Mouse (Mus musculus): ENCODE data around the gene Hist1h1c. TPM values are rescaled to one million over a fixed set of nuclear protein-coding genes. Genes with fewer than 3 reads are reported as not detected.
"Not testable (repeated sequence)": the region's sequence is repeated elsewhere in the genome, so short reads cannot be mapped to it uniquely, and the experiment has no call there.

Gene Hist1h1c
- polyA plus RNA-seq, 1 experiment from 2014 or later: 24.6 TPM

GRCm38 (mm10) chr13:23759916-23760239, 21.3 kb downstream of the Hist1h1c start:
- H3K4me3 ChIP-seq (ENCODE audit: low read depth, low read length): peak overlapping the region; percentile 56; the same call in 1 of the 2 replicates
- peak overlapping the region; percentile 95 for H3K4me2 ChIP-seq
- no peaks in the 10 kb centered on the region for H3K27me3 ChIP-seq (ENCODE audit: control insufficient read depth, insufficient read depth, low read length)
- H3K9me3 ChIP-seq (replicated peaks; ENCODE audit: control insufficient read depth, low read length): no peaks in the 10 kb centered on the region
- peaks cover 19% of the 10 kb centered on the region for H3K4me1 ChIP-seq (ENCODE audit: control insufficient read depth, insufficient read depth, low read length)
- H3K9ac ChIP-seq (ENCODE audit: low read depth, low read length): peak overlapping the region; percentile 77
- ATAC-seq (replicated peaks; ENCODE audit: insufficient number of reproducible peaks, low FRiP score, low TSS enrichment): no peak
- 68% methylated on average over 1 of the region's 1 CpGs for WGBS (ENCODE audit: insufficient replicate concordance)
- no peaks in the 10 kb centered on the region for H3K36me3 ChIP-seq (ENCODE audit: control insufficient read depth, insufficient read depth, low read length)
- peak overlapping the region; percentile 98 for H3K27ac ChIP-seq (ENCODE audit: low read depth, low read length)

- H3K9me3 ChIP-seq (replicated peaks; ENCODE audit: control insufficient read depth, low read length): no peaks in the 10 kb centered on the region
- H3K36me3 ChIP-seq (ENCODE audit: control insufficient read depth, insufficient read depth, low read length): no peaks in the 10 kb centered on the region
- 2% methylated on average over 19 of the region's 27 CpGs for WGBS (ENCODE audit: insufficient replicate concordance)
- H3K4me2 ChIP-seq: peak overlapping the region; percentile 95
- peak overlapping the region; percentile 98 for H3K27ac ChIP-seq (ENCODE audit: low read depth, low read length)
- H3K4me1 ChIP-seq (ENCODE audit: control insufficient read depth, insufficient read depth, low read length): peaks cover 19% of the 10 kb centered on the region
- no peak for ATAC-seq (replicated peaks; ENCODE audit: insufficient number of reproducible peaks, low FRiP score, low TSS enrichment)
- no peaks in the 10 kb centered on the region for H3K27me3 ChIP-seq (ENCODE audit: control insufficient read depth, insufficient read depth, low read length)
- H3K9ac ChIP-seq (ENCODE audit: low read depth, low read length): peak overlapping the region; percentile 77
- H3K4me3 ChIP-seq (ENCODE audit: low read depth, low read length): peak overlapping the region; percentile 56
Measured at GRCm38 (mm10) chr13:23760240-23760971, 21.8 kb downstream of the Hist1h1c start.

- Histone ChIP-seq H3K36me3 (ENCODE audit: control insufficient read depth, insufficient read depth, low read length) (no peaks in the 10 kb centered on the region), H3K27me3 (ENCODE audit: control insufficient read depth, insufficient read depth, low read length) (no peaks in the 10 kb centered on the region), H3K27ac (ENCODE audit: low read depth, low read length) (peak within 1 kb of the TSS; percentile 98), H3K4me2 (peak within 1 kb of the TSS; percentile 95), H3K9ac (ENCODE audit: low read depth, low read length) (peak within 1 kb of the TSS; percentile 81), H3K9me3 (replicated peaks; ENCODE audit: control insufficient read depth, low read length) (no peaks in the 10 kb centered on the region), H3K4me3 (ENCODE audit: low read depth, low read length) (peak within 1 kb of the TSS; percentile 56), H3K4me1 (ENCODE audit: control insufficient read depth, insufficient read depth, low read length) (peaks cover 19% of the 10 kb centered on the region)
- peak; percentile 74 for ATAC-seq (replicated peaks; ENCODE audit: insufficient number of reproducible peaks, low FRiP score, low TSS enrichment)
- WGBS (ENCODE audit: insufficient replicate concordance): under 1% methylated on average over 67 of the region's 72 CpGs
Measured at GRCm38 (mm10) chr13:23760972-23761864, 22.6 kb downstream of the Hist1h1c start, which contains the start of gene Hist1h4a. TSS of gene Hist1h4a (minus strand) at chr13:23761230.

- not testable (repeated sequence) for H3K27me3 ChIP-seq (ENCODE audit: control insufficient read depth, insufficient read depth, low read length); H3K9me3 ChIP-seq (replicated peaks; ENCODE audit: control insufficient read depth, low read length); H3K36me3 ChIP-seq (ENCODE audit: control insufficient read depth, insufficient read depth, low read length)
- ATAC-seq (replicated peaks; ENCODE audit: insufficient number of reproducible peaks, low FRiP score, low TSS enrichment): peak; percentile 49; the same call in 1 of the 2 replicates
- peak within 1 kb of the TSS; percentile 98 for H3K27ac ChIP-seq (ENCODE audit: low read depth, low read length)
- peak within 1 kb of the TSS; percentile 84 for H3K9ac ChIP-seq (ENCODE audit: low read depth, low read length)
- H3K4me2 ChIP-seq: peak within 1 kb of the TSS; percentile 95
- H3K4me1 ChIP-seq (ENCODE audit: control insufficient read depth, insufficient read depth, low read length): peaks cover 19% of the 10 kb centered on the region
- H3K4me3 ChIP-seq (ENCODE audit: low read depth, low read length): peak within 1 kb of the TSS; percentile 56
- WGBS (ENCODE audit: insufficient replicate concordance): under 1% methylated on average over 30 of the region's 52 CpGs
Measured at GRCm38 (mm10) chr13:23761871-23762821, 23.5 kb downstream of the Hist1h1c start, which contains the start of gene Hist1h3a. TSS of gene Hist1h3a (minus strand) at chr13:23762386.

GRCm38 (mm10) chr13:23763242-23763585, 24.6 kb downstream of the Hist1h1c start:
- ATAC-seq (replicated peaks; ENCODE audit: insufficient number of reproducible peaks, low FRiP score, low TSS enrichment): no peak
- no peaks in the 10 kb centered on the region for H3K27me3 ChIP-seq (ENCODE audit: control insufficient read depth, insufficient read depth, low read length)

GRCm38 (mm10) chr13:23763586-23764323, 25.1 kb downstream of the Hist1h1c start, which contains the start of gene Hist1h1a:
TSS of gene Hist1h1a (plus strand) at chr13:23763666.
- peak within 1 kb of the TSS; percentile 95 for H3K4me2 ChIP-seq
- 4% methylated on average over 34 of the region's 34 CpGs for WGBS (ENCODE audit: insufficient replicate concordance)
- ATAC-seq (replicated peaks; ENCODE audit: insufficient number of reproducible peaks, low FRiP score, low TSS enrichment): peak; percentile 60

More at GRCm38 (mm10) chr13:23763242-23763585, 24.6 kb downstream of the Hist1h1c start:
- Histone ChIP-seq H3K4me1 (ENCODE audit: control insufficient read depth, insufficient read depth, low read length) (peaks cover 16% of the 10 kb centered on the region), H3K4me2 (peak overlapping the region; percentile 95), H3K9ac (ENCODE audit: low read depth, low read length) (peak overlapping the region; percentile 84), H3K36me3 (ENCODE audit: control insufficient read depth, insufficient read depth, low read length) (no peaks in the 10 kb centered on the region), H3K9me3 (replicated peaks; ENCODE audit: control insufficient read depth, low read length) (no peaks in the 10 kb centered on the region), H3K4me3 (ENCODE audit: low read depth, low read length) (peak overlapping the region; percentile 56), H3K27ac (ENCODE audit: low read depth, low read length) (peak overlapping the region; percentile 98)
- 2% methylated on average over 10 of the region's 10 CpGs for WGBS (ENCODE audit: insufficient replicate concordance)

GRCm38 (mm10) chr13:23764324-23765171, 25.9 kb downstream of the Hist1h1c start:
- H3K9me3 ChIP-seq (replicated peaks; ENCODE audit: control insufficient read depth, low read length): no peaks in the 10 kb centered on the region
- H3K4me1 ChIP-seq (ENCODE audit: control insufficient read depth, insufficient read depth, low read length): peaks cover 16% of the 10 kb centered on the region
- no peaks in the 10 kb centered on the region for H3K36me3 ChIP-seq (ENCODE audit: control insufficient read depth, insufficient read depth, low read length)
- peak overlapping the region; percentile 98 for H3K27ac ChIP-seq (ENCODE audit: low read depth, low read length)
- ATAC-seq (replicated peaks; ENCODE audit: insufficient number of reproducible peaks, low FRiP score, low TSS enrichment): no peak
- H3K27me3 ChIP-seq (ENCODE audit: control insufficient read depth, insufficient read depth, low read length): no peaks in the 10 kb centered on the region
- H3K9ac ChIP-seq (ENCODE audit: low read depth, low read length): peak overlapping the region; percentile 84
- H3K4me3 ChIP-seq (ENCODE audit: low read depth, low read length): peak overlapping the region; percentile 56
- WGBS (ENCODE audit: insufficient replicate concordance): 32% methylated on average over 12 of the region's 12 CpGs
- peak overlapping the region; percentile 95 for H3K4me2 ChIP-seq

More at GRCm38 (mm10) chr13:23763586-23764323, 25.1 kb downstream of the Hist1h1c start, which contains the start of gene Hist1h1a:
- Histone ChIP-seq H3K36me3 (ENCODE audit: control insufficient read depth, insufficient read depth, low read length) (no peaks in the 10 kb centered on the region), H3K9ac (ENCODE audit: low read depth, low read length) (peak within 1 kb of the TSS; percentile 84), H3K4me3 (ENCODE audit: low read depth, low read length) (peak within 1 kb of the TSS; percentile 56), H3K9me3 (replicated peaks; ENCODE audit: control insufficient read depth, low read length) (no peaks in the 10 kb centered on the region), H3K27ac (ENCODE audit: low read depth, low read length) (peak within 1 kb of the TSS; percentile 98), H3K4me1 (ENCODE audit: control insufficient read depth, insufficient read depth, low read length) (peaks cover 16% of the 10 kb centered on the region), H3K27me3 (ENCODE audit: control insufficient read depth, insufficient read depth, low read length) (no peaks in the 10 kb centered on the region)
